Mouse (Mus musculus) bone marrow macrophage, adult 2 months (primary cell): ENCODE results near the gene Kalrn. TPM values are rescaled to one million over a fixed set of nuclear protein-coding genes. Genes with fewer than 3 reads are reported as not detected.

ENCODE experiments used
- H3K27ac ChIP-seq: 2 replicates; pipeline ENCODE4 v1.5.1; 2012; ENCODE audit warnings: low read depth, low read length; ENCODE audit not compliant: insufficient read depth
- H3K4me1 ChIP-seq: 2 replicates; pipeline ENCODE4 v1.6.1; 2012; ENCODE audit warnings: low read length; ENCODE audit not compliant: control insufficient read depth, insufficient read depth
- H3K4me3 ChIP-seq: 2 replicates; pipeline ENCODE4 v1.5.1; 2012; ENCODE audit warnings: mild to moderate bottlenecking, low read length, moderate library complexity; ENCODE audit not compliant: insufficient read depth
- CTCF ChIP-seq: IDR thresholded peaks from 2 replicates; pipeline ENCODE4 v1.5.1; 2012; ENCODE audit warnings: low read depth, mild to moderate bottlenecking, low read length, moderate library complexity
- POLR2A ChIP-seq: IDR thresholded peaks from 2 replicates; pipeline ENCODE4 v1.6.1; 2012; ENCODE audit warnings: mild to moderate bottlenecking, low read depth, low read length, borderline replicate concordance
- polyA plus RNA-seq: library from polyadenylated mRNA; stranded (reverse); fragments of >200 nt; gene quantifications from 2 replicates; pipeline ENCODE4 v1.2.4, GENCODE M21; 2012; ENCODE audit not compliant: missing spikeins, insufficient read depth, insufficient read length

The Kalrn gene
- polyA plus RNA-seq, 1 experiment = not detected

DNA sequence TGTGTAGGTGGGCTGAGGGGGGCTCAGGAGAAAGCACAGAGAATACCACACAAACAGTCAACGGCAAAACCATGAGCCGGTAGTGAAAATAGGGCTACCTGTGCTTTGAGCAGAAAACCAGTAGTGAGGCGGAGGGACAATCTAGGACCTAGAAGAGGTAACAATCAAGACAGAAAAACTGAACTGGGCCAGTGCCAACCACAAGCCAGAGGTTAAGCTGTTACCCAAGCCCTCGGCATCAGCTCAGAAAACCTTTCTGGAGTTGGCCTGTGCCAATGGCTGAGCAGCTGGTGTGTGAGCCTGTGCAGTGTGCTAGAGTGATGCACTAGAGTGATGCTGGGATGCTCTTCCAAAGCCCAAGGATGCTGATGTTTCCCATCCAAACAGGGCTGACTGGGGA lies 248.2 kb downstream of the Kalrn start:
- TF ChIP-seq CTCF = no peak
- no peak for TF ChIP-seq POLR2A
- H3K4me1 ChIP-seq = no peaks in the 10 kb centered on the region
- H3K4me3 ChIP-seq = no peak overlapping the region
- no peak overlapping the region for H3K27ac ChIP-seq

DNA sequence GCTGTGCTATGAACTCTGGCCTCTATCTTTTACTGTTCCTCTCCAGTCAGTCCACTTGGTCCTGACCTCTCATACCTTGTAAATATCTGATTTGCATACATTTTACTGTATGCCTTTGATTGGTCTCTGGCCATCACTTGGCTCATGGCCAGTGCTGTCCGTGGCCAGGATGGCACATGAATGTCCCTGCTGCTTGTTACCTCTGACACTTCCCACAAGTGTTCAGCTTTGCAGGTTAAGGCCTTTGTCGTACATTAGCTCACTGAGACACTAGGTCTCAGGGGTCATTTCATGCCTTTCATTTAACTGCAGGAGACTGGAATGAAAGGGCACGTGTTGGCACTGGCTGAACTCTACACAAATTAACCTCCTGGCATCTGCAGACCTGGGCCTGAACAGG lies 248.6 kb downstream of the Kalrn start:
- TF ChIP-seq POLR2A (no peak), CTCF (no peak)
- Histone ChIP-seq H3K4me3 (no peak overlapping the region), H3K27ac (no peak overlapping the region), H3K4me1 (no peaks in the 10 kb centered on the region)

- TF ChIP-seq CTCF = no peak
- TF ChIP-seq POLR2A = no peak
- Histone ChIP-seq H3K27ac (no peak overlapping the region), H3K4me3 (no peak overlapping the region), H3K4me1 (no peaks in the 10 kb centered on the region)
Measured at GRCm38 (mm10) chr16:34323496-34323895, 249.8 kb downstream of the Kalrn start.

- H3K4me1 ChIP-seq = no peaks in the 10 kb centered on the region
- H3K27ac ChIP-seq = no peak overlapping the region
Measured at GRCm38 (mm10) chr16:34322546-34322945, 250.8 kb downstream of the Kalrn start.

GRCm38 (mm10) chr16:34321066-34321790 lies 252.1 kb downstream of the Kalrn start:
- TF ChIP-seq POLR2A = no peak
- TF ChIP-seq CTCF = no peak
- H3K4me3 ChIP-seq = no peak overlapping the region

More at GRCm38 (mm10) chr16:34322546-34322945, 250.8 kb downstream of the Kalrn start:
- TF ChIP-seq POLR2A = no peak
- no peak for TF ChIP-seq CTCF
- no peak overlapping the region for H3K4me3 ChIP-seq

GRCm38 (mm10) chr16:34320023-34320800 lies 253.1 kb downstream of the Kalrn start:
- TF ChIP-seq CTCF = no peak
- TF ChIP-seq POLR2A = no peak
- Histone ChIP-seq H3K4me3 (no peak overlapping the region), H3K27ac (no peak overlapping the region), H3K4me1 (no peaks in the 10 kb centered on the region)

More at GRCm38 (mm10) chr16:34321066-34321790, 252.1 kb downstream of the Kalrn start:
- Histone ChIP-seq H3K27ac (no peak overlapping the region), H3K4me1 (no peaks in the 10 kb centered on the region)

DNA sequence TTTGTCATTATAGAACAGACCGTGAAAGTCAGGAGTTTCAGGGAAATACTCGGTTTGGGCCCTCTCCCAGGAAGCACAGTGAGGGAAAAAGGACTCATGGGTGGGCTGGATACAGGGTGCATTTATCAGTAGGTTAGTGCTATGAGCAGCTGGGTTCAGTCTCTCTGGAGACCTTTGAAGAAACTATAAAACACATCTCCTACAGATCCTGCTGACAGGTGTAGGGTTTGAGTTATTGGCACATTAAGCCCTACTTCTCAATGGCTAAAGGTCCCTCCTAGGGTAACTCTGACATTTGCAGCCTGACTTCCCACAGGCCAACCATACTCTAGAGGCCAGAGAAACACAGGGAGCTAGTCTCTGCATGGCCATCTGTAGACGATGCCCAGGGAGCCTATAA lies 256.2 kb downstream of the Kalrn start:
- no peak overlapping the region for H3K4me3 ChIP-seq
- H3K4me1 ChIP-seq = no peaks in the 10 kb centered on the region
- TF ChIP-seq POLR2A (no peak), CTCF (no peak)
- no peak overlapping the region for H3K27ac ChIP-seq

DNA sequence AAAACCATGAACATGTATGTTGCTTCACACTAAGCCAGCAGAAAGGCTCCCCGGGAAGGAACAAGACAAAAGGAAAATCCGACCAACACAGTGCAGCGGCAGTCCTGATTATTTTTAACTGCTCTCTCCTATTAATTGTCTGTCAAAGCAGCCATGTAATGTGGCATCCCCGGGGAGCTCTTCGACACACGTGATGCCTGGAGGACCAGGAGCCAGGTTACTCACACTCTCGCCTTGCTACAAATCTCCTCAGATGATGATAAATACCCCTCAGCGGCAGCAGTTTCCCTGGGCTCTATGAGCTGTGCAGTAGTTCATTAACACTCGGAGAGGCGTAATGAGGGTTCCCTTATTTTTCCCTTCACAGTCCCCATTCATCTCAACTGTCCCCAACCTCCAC lies 257.1 kb downstream of the Kalrn start:
- Histone ChIP-seq H3K4me3 (no peak overlapping the region), H3K4me1 (no peaks in the 10 kb centered on the region), H3K27ac (no peak overlapping the region)
- TF ChIP-seq CTCF (no peak), POLR2A (no peak)

DNA sequence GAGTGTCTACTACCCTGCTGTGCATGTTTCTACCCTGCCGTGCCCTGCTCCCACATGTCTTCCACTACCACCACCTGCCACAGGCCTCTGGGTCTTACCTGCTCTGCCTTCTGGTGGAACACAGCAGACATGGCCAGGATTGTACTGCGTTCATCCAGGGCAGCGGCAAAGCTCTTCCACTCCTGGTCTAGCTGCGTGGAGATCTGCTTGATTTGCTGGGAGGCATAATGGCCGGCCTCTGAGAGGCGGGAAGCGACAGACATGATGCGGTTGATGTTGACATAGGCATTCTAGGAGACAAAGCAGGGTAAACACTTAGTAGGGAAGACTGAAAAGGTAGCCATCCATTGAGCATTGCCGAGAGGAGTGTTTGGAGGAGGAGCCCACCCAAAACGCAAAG lies 259.3 kb downstream of the Kalrn start:
- no peaks in the 10 kb centered on the region for H3K4me1 ChIP-seq
- TF ChIP-seq CTCF (no peak), POLR2A (no peak)

DNA sequence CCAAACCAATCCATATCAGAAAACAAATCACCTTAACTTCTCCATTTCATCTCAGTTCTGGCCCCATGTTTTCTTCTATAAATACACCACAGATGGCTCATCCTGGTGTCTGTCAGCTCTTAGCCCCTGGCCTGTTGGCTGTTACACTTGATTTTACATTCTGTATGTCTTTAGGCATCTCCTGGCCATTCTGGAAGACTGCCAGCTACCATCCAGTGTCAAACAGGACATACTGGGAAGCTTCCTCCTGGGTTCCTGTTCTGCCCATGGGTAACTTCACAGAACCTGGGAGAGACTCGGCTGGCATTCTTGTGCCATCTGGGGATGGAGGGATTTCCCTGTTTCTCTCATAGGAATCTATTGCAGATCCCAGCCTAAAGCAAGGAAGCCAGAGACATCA lies 261.8 kb downstream of the Kalrn start:
- no peak for TF ChIP-seq POLR2A
- TF ChIP-seq CTCF = no peak
- Histone ChIP-seq H3K4me3 (no peak overlapping the region), H3K4me1 (no peaks in the 10 kb centered on the region), H3K27ac (no peak overlapping the region)

More for the DNA sequence above, 259.3 kb downstream of the Kalrn start:
- Histone ChIP-seq H3K4me3 (no peak overlapping the region), H3K27ac (no peak overlapping the region)
